Mouse (Mus musculus) intestine, postnatal 0 days (tissue): ENCODE measurements around the gene Lgals2. TPM values are rescaled to one million over a fixed set of nuclear protein-coding genes. Genes with fewer than 3 reads are reported as not detected.

ENCODE experiments used
- ATAC-seq: fragments of 200-750 bp; cut with Nextera tagmentation; 2 replicates; pipeline ENCODE4 v1.8.0; 2017; ENCODE audit warnings: mild to moderate bottlenecking, moderate TSS enrichment, moderate library complexity
- H3K27ac ChIP-seq: fragments of 300-500 bp; sonication (generic); 2 replicates; pipeline ENCODE4 v1.5.1; 2014; ENCODE audit warnings: mild to moderate bottlenecking, low read depth, low read length, moderate library complexity
- H3K27me3 ChIP-seq: fragments of 300-500 bp; sonication (generic); replicated peaks from 2 replicates; pipeline ENCODE4 v1.6.1; 2014; ENCODE audit warnings: low read length, mixed read lengths; ENCODE audit not compliant: control insufficient read depth, insufficient read depth
- H3K36me3 ChIP-seq: fragments of 300-500 bp; sonication (generic); 2 replicates; pipeline ENCODE4 v1.6.1; 2014; ENCODE audit warnings: mild to moderate bottlenecking, moderate library complexity; ENCODE audit not compliant: control insufficient read depth, insufficient read depth
- H3K4me1 ChIP-seq: fragments of 300-500 bp; sonication (generic); replicated peaks from 2 replicates; pipeline ENCODE4 v1.6.1; 2014; ENCODE audit warnings: antibody characterized with exemption, low read length, mixed read lengths; ENCODE audit not compliant: control insufficient read depth, insufficient read depth
- H3K4me2 ChIP-seq: fragments of 300-500 bp; sonication (generic); replicated peaks from 2 replicates; pipeline ENCODE4 v1.6.1; 2014; ENCODE audit warnings: low read depth, mild to moderate bottlenecking, moderate library complexity
- H3K4me3 ChIP-seq: fragments of 300-500 bp; sonication (generic); 2 replicates; pipeline ENCODE4 v1.5.1; 2014; ENCODE audit warnings: low read depth, low read length
- H3K9ac ChIP-seq: fragments of 300-500 bp; sonication (generic); 2 replicates; pipeline ENCODE4 v1.6.1; 2014; ENCODE audit warnings: mild to moderate bottlenecking, low read depth, low read length
- H3K9me3 ChIP-seq: fragments of 300-500 bp; sonication (generic); 2 replicates; pipeline ENCODE4 v1.6.1; 2016; ENCODE audit warnings: mixed run types; ENCODE audit not compliant: control insufficient read depth
- CTCF ChIP-seq: sonication (generic); IDR thresholded peaks from 2 replicates; pipeline ENCODE4 v1.5.1; 2016; ENCODE audit warnings: low read depth, mild to moderate bottlenecking, control low read depth, antibody characterized with exemption, moderate library complexity
- WGBS: fragments of 180-500 bp; shearing (Covaris S2); extraction: QIAGEN DNeasy Blood & Tissue Kit; methylation state at CpG from one replicate; pipeline ENCODE4 v1.1.7; 2014; 5-methylcytosine and 5-hydroxymethylcytosine counted together
- polyA plus RNA-seq: library from polyadenylated mRNA; unstranded; fragments of >200 nt; fragmentation: Nextera tagmentation; extraction: Ambion mirVana; gene quantifications from 2 replicates; pipeline ENCODE4 v1.2.1, GENCODE M21; 2015

Lgals2 gene
- polyA plus RNA-seq, 1 experiment from 2014 or later, result 787 TPM

DNA sequence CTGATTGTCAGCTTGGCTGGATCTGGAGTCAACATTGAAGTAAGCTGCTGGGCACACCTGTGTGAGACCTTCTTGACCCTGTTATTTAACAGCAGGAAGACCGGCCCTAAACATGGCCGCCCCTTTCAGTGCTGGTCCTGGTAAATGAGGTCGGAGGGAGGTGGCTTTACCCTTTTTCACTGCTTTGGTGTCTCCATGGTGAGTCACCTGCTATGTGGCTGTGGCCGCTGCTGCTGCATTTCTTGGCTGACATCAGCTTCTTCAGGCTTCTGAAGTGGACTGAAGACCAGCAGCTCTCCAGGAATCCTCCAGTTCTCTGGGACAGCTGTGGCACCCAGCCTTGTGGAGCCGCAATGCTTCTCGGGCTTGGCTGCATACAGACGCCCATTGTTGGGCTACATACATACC, 13.5 kb upstream of the Lgals2 start:
- TF ChIP-seq CTCF, result no peak
- H3K9ac ChIP-seq, result no peak overlapping the region
- ATAC-seq, result peak; percentile 28
- H3K36me3 ChIP-seq, result no peaks in the 10 kb centered on the region
- no peak overlapping the region for H3K4me2 ChIP-seq
- peak overlapping the region; percentile 74 for H3K27ac ChIP-seq
- H3K9me3 ChIP-seq, result no peaks in the 10 kb centered on the region
- no peaks in the 10 kb centered on the region for H3K27me3 ChIP-seq
- no peak overlapping the region for H3K4me3 ChIP-seq
- H3K4me1 ChIP-seq, result 0 out of 2 replicates have a peak, but pooled peaks cover 2% of the 10 kb centered on the region
- WGBS, result 36% methylated on average over 7 of the region's 7 CpGs

DNA sequence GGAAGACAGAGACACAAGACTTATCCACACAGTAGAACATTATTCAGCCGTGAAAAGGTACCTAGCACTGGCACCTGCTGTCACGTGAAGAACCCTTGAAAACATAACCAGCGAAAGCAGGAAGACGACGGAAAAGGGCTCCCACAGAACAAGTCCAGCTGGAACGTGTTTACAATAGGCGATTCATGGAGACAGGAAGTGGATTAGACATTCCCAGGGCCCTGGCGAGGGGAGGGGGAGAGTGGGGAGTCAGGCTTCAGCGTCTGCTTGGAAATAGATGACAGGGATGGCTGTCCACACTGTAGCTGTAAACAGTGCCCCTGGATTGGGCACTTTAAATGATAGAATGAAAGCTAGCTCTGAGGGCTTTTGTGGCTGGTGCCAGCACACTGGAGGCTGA, 13.1 kb upstream of the Lgals2 start:
- WGBS, result 7% methylated on average over 9 of the region's 9 CpGs
- no peak overlapping the region for H3K9ac ChIP-seq
- H3K4me2 ChIP-seq, result no peak overlapping the region
- ATAC-seq, result peak; percentile 48
- no peaks in the 10 kb centered on the region for H3K9me3 ChIP-seq
- H3K4me3 ChIP-seq, result no peak overlapping the region
- no peaks in the 10 kb centered on the region for H3K27me3 ChIP-seq
- peak overlapping the region; percentile 74 for H3K27ac ChIP-seq
- 0 out of 2 replicates have a peak, but pooled peaks cover 2% of the 10 kb centered on the region for H3K4me1 ChIP-seq
- TF ChIP-seq CTCF, result no peak
- H3K36me3 ChIP-seq, result no peaks in the 10 kb centered on the region

DNA sequence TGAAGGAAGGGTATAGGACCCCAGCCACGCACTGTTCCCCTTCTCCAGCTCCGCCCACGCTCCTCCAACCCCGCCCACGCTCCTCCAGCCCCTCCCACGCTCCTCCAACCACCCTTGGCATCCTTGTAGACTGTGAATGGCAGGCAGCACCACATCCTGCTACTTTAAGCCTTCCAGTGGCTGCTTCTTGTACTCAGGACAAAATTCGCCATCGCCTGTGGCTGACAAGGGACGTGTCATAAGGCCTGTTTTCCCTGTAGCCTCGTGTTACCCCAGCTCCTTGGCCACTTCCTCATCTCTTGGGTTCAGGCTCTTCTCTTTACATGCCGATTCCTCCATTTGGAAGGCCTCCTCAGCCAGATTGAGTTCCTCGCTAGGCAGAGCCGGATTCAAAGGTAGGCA, 8.5 kb upstream of the Lgals2 start:
- no peak for TF ChIP-seq CTCF
- no peak for ATAC-seq
- Histone ChIP-seq H3K27ac (no peak overlapping the region), H3K9ac (no peak overlapping the region), H3K4me1 (peaks cover 6% of the 10 kb centered on the region; the same call in 1 of the 2 replicates), H3K4me2 (no peak overlapping the region), H3K36me3 (no peaks in the 10 kb centered on the region), H3K9me3 (no peaks in the 10 kb centered on the region), H3K4me3 (no peak overlapping the region), H3K27me3 (no peaks in the 10 kb centered on the region)
- WGBS, result 53% methylated on average over 13 of the region's 13 CpGs

DNA sequence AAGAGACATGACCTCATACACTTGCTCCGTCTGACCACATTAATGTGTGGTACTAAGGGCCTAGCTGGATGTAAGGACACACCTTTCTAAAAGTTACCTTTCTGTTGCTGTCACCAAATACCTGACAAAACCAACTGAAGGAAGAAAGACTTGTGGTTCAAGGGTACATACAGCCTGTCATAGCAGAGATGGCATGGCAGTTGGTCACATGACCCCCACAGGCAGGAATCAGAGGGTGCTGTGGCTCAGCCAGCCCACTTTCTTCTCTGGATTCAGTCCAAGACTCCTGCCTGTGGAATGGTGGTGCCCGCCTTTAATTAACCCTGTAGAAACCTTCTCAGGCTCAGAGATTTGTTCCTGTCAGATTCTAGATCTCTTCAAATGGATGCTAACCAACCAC, 7.8 kb upstream of the Lgals2 start:
- no peak overlapping the region for H3K27ac ChIP-seq
- no peaks in the 10 kb centered on the region for H3K27me3 ChIP-seq
- ATAC-seq, result no peak
- H3K9ac ChIP-seq, result no peak overlapping the region
- H3K4me3 ChIP-seq, result no peak overlapping the region
- WGBS, result 58% methylated on average over 2 of the region's 2 CpGs
- H3K4me1 ChIP-seq, result peaks cover 6% of the 10 kb centered on the region; the same call in 1 of the 2 replicates
- no peaks in the 10 kb centered on the region for H3K36me3 ChIP-seq
- no peak for TF ChIP-seq CTCF
- no peak overlapping the region for H3K4me2 ChIP-seq
- no peaks in the 10 kb centered on the region for H3K9me3 ChIP-seq

DNA sequence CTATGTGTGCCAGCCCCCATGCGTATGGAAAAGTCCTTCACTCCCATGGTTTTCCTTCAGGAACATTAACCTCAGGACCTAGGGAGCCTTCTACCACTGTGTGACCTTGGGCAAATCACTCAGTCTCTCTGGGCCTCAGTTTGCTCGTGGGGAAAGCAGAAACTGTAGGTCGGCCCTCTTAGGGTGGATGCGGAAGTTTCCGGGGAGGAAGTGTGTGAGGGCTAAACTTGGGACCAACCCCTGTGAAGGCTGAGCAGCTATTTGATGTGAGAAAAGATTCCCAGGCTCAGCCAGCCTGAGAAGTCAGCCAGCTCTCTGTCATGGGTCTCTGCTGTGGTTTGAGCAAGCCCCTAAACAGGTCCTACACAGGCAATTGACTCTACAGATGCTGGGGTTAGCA, 7.0 kb upstream of the Lgals2 start:
- WGBS, result 80% methylated on average over 5 of the region's 5 CpGs
- no peak overlapping the region for H3K27ac ChIP-seq
- no peak for TF ChIP-seq CTCF

DNA sequence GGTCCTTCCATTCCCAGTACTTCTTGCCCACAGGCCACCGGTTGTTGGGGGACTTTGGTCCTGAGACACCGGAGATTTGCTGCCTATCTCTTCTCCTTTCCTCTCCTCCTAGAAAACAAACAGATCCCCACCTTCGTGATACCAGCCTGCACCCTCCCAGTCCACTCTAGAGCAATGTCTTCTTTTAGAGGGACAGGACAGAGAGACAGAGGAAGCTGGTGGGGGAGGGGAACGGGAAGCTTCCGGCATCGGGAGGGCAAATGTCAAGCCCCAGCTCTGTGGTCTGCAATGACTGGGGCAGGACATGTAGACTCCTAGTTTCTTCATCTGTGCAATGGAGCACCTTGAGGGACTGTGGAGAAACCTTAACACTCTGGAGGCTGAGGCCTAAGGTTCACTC, 4.4 kb upstream of the Lgals2 start:
- 30% methylated on average over 6 of the region's 6 CpGs for WGBS
- Histone ChIP-seq H3K9ac (no peak overlapping the region), H3K4me2 (no peak overlapping the region), H3K36me3 (no peaks in the 10 kb centered on the region), H3K4me1 (peaks cover 6% of the 10 kb centered on the region), H3K27ac (no peak overlapping the region), H3K9me3 (no peaks in the 10 kb centered on the region), H3K4me3 (no peak overlapping the region), H3K27me3 (no peaks in the 10 kb centered on the region)
- ATAC-seq, result peak; percentile 16; the same call in 1 of the 2 replicates
- no peak for TF ChIP-seq CTCF

More for the DNA sequence above, 7.0 kb upstream of the Lgals2 start:
- Histone ChIP-seq H3K27me3 (no peaks in the 10 kb centered on the region), H3K4me3 (no peak overlapping the region), H3K4me2 (no peak overlapping the region), H3K4me1 (peaks cover 6% of the 10 kb centered on the region; the same call in 1 of the 2 replicates), H3K9me3 (no peaks in the 10 kb centered on the region), H3K36me3 (no peaks in the 10 kb centered on the region), H3K9ac (no peak overlapping the region)
- ATAC-seq, result no peak

DNA sequence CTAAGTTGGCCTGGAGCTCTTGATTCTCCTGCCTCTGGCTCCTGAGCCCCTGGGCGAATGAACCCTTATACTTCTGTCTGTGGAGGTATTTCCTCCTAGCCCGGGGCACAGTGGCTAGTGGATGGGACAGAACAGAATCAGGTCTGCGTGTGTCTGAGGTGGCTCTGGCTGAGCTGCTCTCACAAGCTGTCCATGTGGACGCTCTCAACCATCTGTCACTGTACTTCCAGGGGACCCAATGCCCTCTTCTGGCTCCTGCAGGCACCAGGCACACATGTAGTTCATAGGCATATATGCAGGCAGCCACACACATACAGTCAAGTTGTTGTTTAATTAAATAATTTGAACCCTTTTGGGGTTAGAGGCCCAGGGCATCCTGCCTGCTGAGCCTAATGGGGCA, 4.0 kb upstream of the Lgals2 start:
- no peak overlapping the region for H3K4me3 ChIP-seq
- H3K4me2 ChIP-seq, result no peak overlapping the region
- peaks cover 6% of the 10 kb centered on the region for H3K4me1 ChIP-seq
- no peak overlapping the region for H3K9ac ChIP-seq
- 44% methylated on average over 4 of the region's 4 CpGs for WGBS
- 0 out of 2 replicates have a peak, but pooled peaks have one; percentile 10 for TF ChIP-seq CTCF
- ATAC-seq, result no peak
- no peaks in the 10 kb centered on the region for H3K36me3 ChIP-seq
- no peaks in the 10 kb centered on the region for H3K27me3 ChIP-seq
- no peaks in the 10 kb centered on the region for H3K9me3 ChIP-seq
- no peak overlapping the region for H3K27ac ChIP-seq
